Mouse (Mus musculus) left cerebral cortex, postnatal 14 days (tissue): Measurements from ENCODE around the gene Arfrp1. TPM values are rescaled to one million over a fixed set of nuclear protein-coding genes. Genes with fewer than 3 reads are reported as not detected.

Experiments used
- DNase-seq, 2 experiments: peaks; one replicate each; pipeline ENCODE4 v3.0.0; 2021 to 2022; ENCODE audit warnings: low spot score in 2 of 2, mixed read lengths in 1 of 2
- intact Hi-C: fragments of 180-260 bp; cut with DNase I; formaldehyde crosslinking; loops from one replicate; pipeline ENCODE4 v1.15.1; 2025
- long read RNA-seq, 2 experiments: library from polyadenylated mRNA; stranded (forward); transcript quantifications; one replicate each; pipeline ENCODE4 v2.0.0; 2021
- total RNA-seq, 2 experiments: library from RNA; stranded (reverse); gene quantifications; 2 replicates each; pipeline ENCODE4 v1.2.3; 2021

Gene Arfrp1
- total RNA-seq = 10 to 100 TPM; 36.4 to 42.5 TPM
- long read RNA-seq, experiment 1, transcript Arfrp1-203 (8 exons, 2,447 nt) = major isoform, 12 of 29 reads
- long read RNA-seq, experiment 1, partial matches to known transcripts = 3 of 29 reads
- long read RNA-seq, experiment 1, other reads (novel, unspliced or antisense) = 9 of 29 reads
- long read RNA-seq, experiment 2, transcript Arfrp1-203 (8 exons, 2,447 nt) = major isoform, 12 of 32 reads
- long read RNA-seq, experiment 2, partial matches to known transcripts = 2 of 32 reads
- long read RNA-seq, experiment 2, other reads (novel, unspliced or antisense) = 12 of 32 reads

DNA sequence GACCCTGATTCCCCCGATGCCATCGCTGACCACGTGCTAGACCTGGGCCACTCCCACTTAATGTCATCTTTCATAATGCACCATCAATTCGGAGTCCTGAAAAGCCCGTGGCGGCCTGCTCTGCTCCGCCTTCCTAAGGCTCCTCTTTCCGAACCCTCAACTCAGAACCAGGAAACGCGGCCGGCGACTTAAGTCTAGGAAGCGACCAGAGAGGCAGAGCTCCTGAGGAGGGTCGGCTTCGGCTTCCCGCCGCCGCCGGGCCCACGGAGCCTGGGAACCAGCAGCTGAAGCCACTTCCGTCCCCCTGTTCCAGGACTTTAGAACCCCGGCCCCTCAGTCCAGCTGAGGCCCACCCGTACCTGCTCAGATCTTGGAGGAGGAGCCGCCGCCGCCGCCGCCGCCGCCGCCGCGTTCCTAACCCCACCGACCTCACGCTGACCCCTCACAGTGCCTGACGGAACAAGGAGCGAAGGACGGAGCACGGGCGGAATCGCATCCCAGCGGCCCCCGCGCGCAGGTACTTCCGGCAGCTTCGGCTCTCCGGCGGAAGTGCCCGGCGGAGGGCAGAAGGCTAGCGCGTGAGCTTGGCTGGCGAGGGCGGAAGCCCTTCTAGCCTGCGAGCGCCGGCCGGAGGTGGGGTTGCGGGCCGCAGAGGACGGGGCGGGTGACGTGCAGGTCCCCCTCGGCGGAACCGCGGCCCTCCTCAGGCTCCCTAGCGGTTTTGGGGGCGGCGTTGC, at the start of gene Arfrp1, which contains the start of gene Zgpat:
TSS of gene Arfrp1 (minus strand) at position 545 of the 737 bp plus-strand sequence.
TSS of gene Zgpat (plus strand) at position 69 of the 737 bp plus-strand sequence.
- intact Hi-C loops = loop anchor here (5.0 kb wide), 1 partner anchor 43 kb away; no protein-coding TSS in a partner anchor
- DNase-seq = peak; percentile 77 to 89

DNA sequence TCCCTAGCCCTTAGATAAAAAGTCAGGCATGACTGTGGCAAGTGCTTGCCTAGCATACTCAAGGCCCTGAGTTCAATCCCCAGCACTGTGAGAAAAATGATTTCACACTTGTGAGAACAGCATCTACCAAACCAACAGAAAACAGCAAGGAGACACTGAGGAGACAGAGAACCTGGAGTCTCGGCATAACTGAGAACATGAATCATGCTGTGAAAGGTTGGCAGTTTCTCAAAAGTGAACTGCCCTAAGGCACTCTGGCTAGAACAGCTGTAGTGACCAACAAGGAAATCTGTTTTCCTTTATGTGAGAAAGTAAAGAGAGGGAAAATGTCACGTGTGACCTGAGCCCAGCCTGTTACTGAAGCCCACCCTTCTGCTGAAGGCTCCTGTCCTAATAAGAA, 47.9 kb upstream of the Arfrp1 start:
- intact Hi-C loops = loop anchor here (5.0 kb wide), 2 partner anchors 44 to 84 kb away; partner anchors contain the start of genes Tpd52l2 and Zbtb46

DNA sequence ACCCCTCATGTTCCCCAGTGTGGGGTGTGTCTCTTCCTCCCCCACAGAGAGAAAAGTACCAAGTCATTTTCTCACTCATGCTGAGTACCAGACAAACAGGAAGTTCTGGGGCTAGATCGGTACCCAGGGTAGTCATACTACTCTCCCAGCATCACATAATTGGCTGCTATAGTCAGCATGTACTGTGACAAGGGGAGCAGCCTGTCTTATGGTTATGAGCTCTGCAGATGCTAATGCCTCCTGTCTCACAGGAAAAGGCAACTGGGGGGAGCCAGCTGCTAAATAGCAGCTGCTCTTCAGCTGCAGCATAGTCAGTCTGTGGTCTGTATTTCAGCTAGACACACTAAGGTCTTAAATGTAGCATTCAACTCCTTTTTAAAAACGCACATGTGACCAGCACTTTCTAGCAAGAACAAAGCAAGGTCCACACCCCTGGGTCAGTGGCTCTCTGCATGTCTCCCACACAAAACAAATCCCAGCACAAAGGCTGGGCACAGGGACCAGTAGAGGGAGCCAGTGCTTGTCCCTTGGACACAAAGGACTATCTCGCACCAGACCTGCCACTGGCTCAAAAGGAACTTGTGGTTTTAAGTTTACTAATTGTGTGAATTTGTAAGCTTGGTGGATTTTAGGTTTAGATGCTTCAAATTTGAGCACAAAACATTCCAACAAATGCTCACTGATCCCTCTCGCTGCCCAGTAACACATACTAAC, 45.7 kb upstream of the Arfrp1 start:
- DNase-seq = peak; percentile 45 to 72
- intact Hi-C loops = loop anchor here (5.0 kb wide), 2 partner anchors 46 to 86 kb away; partner anchors contain the start of genes Tpd52l2 and Zbtb46

More for the DNA sequence above, 47.9 kb upstream of the Arfrp1 start:
- no peak for DNase-seq

DNA sequence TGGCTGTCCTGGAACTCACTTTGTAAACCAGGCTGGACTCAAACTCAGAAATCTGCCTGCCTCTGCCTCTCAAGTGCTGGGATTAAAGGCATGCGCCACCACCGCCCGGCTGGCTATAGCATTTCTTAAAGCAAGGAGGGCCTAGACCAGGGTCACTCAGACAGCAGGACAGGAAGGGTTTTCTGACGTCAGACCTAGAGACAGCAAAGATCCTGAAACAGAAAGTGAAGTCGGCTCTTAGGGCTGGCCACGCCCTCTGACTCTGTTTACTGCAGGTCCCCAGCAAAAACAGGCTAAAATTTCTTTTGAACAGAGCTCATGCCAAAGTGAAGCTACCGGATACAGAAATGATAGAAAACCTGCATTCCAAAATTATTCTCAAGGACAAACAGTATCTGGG, 44.4 kb upstream of the Arfrp1 start:
- intact Hi-C loops = loop anchor here (5.0 kb wide), 2 partner anchors 48 to 88 kb away; partner anchors contain the start of genes Tpd52l2 and Zbtb46
- DNase-seq = no peak

DNA sequence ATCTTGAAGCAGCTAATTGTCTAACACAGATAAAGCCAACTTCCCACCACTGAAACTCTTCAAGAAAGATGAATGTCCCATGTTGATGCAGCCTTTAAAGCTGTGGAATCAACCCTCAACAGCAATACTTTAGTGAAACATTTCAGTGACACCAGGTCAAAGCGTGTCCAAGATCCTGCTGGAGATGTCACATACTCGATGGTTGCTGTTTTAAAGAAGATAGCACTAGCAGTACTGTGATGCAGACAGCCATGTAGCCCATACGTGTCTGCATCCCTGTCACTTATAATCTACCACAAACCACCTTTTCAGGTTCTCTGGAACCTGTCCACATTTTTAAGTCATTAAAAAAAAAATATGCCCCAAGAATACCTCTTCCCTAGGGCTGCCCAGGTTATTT, 38.5 kb upstream of the Arfrp1 start:
- no peak for DNase-seq
- intact Hi-C loops = no loop called here

DNA sequence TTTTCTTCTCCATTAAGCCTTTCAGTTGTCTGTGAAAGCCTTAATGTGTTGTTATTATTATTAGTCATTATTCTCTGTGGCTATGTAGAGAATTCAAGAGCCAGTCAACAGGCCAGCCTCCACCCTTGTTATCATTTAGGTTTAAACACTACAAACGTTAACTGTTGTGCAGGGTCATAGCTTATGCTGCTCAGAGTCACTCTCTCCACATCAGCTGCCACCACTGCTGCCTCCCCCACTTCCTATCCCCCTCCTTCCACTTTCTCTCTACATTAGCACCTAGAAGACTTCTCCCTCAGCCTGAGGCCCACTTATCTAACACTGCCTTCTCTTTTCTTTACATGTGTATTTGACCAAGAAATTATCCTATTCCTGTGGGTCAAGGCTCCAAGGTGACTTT, 36.3 kb upstream of the Arfrp1 start:
- intact Hi-C loops = no loop called here
- no peak for DNase-seq

DNA sequence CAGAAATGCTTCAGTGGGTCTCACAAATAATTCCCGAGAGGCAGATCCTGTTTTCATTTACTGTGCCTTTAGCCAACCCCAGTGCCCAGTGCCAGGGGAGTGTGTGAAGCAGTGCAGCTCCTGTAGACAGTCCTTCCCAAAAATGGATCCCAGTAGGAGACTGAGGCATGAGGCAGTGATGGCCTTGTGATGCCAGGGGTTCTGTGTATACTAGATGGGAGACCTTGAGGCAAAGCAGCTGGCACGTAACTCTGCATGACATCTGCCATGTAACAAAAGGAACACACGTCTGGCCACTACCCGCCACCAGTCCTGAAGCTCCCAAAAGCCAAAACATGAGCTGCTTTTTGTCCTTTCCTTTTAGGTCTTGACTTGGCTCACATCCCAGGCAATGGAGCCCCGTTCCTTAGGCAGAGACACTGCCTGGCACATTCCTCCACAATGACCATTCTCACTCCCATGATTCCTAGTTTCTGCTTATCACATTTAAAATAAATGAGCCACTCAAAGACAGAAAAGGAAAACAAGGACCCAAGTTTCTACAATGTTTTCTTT, 32.1 kb upstream of the Arfrp1 start:
- intact Hi-C loops = no loop called here
- DNase-seq = no peak

DNA sequence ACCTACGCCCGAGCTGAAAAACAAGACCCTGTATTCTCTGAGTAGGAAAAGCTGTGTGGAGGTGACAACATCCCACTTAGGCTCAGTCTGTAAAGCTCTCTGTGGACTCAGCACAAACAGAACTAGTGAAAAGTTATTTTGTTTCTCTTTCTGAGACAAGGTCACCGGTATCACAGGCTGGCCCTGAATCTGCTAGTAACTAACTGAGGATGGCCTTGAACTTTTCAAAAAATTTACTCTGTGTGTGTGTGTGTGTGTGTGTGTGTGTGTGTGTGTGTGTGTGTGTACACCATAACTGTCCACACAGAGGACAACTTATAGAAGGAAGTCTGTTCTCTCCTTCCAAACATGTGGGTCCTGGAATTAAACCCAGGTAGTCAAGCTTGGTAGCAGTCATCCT, 28.9 kb upstream of the Arfrp1 start:
- intact Hi-C loops = loop anchor here (5.0 kb wide), 2 partner anchors 103 to 183 kb away; partner anchors contain the start of gene Tpd52l2
- DNase-seq = no peak

DNA sequence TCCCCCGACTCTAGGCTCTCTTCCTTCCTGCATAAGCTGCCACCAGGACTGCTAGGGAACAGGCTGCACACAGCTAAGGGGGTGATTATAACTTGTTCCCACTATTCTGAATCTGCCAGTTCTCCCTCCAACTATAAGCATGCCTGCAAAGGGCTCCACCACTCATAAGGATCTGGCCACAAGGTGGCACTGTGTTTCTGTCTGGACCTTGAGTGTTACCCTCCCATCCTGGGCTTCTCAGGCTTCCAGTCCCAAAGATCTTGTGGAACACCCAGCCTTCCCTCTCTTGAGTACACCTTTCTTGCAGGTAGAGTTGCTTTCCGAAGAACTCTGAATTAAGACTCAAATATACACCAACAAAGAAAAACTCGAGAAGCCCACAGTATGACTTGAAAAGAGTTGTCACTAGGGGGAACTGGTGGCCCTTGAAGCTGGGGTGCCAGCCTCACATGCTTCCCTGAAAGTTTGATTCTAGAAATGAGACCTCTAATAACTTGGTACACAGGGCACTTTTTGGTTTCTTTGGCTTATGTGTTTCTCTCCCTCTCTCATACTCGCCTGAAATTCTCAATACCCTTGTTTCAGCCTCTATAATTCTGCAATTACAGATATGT, 27.5 kb upstream of the Arfrp1 start:
- intact Hi-C loops = loop anchor here (5.0 kb wide), 2 partner anchors 105 to 185 kb away; partner anchors contain the start of gene Tpd52l2
- DNase-seq = peak; percentile 86 to 92

DNA sequence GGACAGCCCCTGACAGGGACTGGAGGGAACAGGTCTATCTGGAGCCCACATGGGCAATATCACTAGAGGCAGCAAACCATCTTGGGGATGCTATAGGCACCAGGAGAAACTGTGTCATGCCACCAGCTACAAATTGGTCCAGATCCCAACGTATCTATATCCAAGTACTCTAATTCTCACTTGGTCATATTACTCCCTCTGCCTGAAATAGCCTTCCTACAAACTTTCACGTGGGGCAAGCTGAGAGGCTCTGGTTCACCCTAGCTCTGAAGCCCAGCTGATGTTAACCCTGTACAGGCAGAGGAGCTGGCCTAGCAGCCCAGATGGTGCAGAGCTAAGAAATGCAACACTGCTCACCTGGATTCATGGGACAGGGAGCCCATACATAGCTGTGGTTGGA, 26.3 kb upstream of the Arfrp1 start:
- no peak for DNase-seq
- intact Hi-C loops = loop anchor here (5.0 kb wide), 2 partner anchors 106 to 186 kb away; partner anchors contain the start of gene Tpd52l2

DNA sequence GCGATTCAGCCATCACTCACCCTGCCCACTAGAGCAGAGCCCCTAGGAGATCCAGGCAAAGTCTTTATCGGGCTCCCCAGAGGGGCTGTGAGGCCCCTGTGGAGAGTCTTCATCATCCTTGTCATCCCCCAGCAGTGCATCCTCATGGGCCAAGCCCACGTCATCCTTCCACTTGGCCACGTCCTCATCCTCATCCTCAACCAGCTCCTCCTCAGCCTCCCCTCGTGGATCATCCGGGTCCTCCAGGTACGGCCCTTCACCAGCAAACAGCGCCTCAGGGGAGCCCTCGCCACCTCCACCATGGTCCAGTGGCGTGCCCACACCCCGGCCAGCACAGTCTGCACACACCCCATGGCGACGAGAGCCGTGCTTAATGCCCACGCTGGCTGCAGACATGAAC, 25.8 kb upstream of the Arfrp1 start:
- intact Hi-C loops = loop anchor here (5.0 kb wide), 2 partner anchors 106 to 186 kb away; partner anchors contain the start of gene Tpd52l2
- no peak for DNase-seq

DNA sequence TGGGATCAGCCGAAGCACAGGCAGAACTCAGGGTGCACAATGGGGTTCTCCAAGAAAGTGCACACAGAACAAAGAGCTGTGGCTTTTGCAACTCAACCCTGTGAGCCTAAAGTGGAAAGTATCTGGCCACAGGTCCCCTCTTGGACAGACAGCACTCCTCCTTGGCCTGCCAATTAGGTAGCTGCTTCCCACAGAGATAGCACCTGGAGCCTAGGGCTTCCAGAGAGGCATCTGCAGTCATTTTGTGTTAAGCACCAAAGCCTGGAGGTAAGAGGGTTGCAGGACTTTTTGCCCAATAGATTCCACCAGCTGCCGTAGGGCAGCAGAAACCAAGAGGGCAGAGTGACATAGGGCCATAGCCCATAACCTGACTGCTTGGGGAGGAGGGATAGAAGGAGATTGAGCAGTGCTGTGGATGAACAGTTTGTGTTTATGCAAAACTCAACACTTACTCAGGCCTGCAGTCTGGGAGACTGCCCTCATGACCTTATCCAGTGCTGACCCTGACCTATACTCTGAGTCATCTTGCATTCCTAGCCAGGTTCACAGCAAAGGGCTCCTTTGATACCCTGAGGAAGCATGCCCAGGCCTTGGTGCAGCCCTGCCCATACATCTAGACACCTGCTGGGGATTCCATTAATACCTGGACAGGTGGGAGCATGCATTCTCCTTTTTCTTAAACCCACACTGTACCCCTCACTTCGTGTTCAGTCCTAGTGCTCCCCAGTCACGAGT, 25.1 kb upstream of the Arfrp1 start:
- DNase-seq = no peak
- intact Hi-C loops = loop anchor here (5.0 kb wide), 2 partner anchors 107 to 187 kb away; partner anchors contain the start of gene Tpd52l2

DNA sequence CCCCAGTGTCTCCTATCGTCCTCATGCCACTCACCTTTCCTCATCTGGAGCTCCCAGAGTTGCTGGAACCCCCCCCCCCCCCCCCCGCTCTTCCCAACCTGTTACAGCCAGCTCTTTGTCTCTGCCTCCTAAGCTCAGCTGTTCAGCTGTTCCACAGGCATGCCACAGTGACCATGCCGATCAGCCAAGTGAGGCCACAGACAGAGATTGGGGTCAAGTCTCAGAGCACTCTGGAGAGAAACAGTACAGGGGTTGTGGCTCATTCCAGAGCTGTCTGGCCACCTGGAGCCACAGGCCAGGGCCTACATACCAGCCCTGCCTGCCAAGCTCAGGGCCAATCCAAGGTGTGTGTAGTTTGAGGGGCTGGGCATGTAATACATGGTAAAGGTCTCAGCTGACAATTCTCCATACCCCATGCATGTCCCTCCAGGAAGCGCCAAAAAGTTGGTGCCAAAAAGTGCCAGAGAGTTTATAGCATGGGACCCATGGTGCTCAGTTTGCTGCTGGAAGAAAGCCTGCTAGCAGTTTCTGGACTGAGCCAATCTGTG, 21.5 kb upstream of the Arfrp1 start:
- no peak for DNase-seq

DNA sequence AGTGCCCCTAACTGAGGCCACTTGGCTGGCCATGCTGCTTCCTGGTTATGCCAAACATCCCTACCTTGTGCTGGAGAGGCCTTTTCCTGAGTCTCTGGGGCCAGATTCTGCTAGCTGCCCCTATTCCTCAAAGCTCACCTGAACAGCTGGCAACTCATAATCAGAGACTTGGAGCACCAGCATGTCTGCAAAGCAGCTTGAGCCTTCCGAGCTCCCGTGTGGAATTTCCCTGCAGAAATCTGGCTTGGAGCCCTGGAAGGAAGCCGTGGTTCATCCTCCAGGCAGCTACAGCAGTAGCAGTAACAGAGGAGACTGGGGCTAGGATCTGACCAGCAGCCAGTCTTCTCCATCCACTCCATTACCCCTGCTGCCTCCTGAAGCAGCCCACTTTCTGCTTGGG, 20.7 kb upstream of the Arfrp1 start:
- DNase-seq = peak; percentile 59 to 71
- intact Hi-C loops = no loop called here

More for the DNA sequence above, 21.5 kb upstream of the Arfrp1 start:
- intact Hi-C loops = no loop called here

DNA sequence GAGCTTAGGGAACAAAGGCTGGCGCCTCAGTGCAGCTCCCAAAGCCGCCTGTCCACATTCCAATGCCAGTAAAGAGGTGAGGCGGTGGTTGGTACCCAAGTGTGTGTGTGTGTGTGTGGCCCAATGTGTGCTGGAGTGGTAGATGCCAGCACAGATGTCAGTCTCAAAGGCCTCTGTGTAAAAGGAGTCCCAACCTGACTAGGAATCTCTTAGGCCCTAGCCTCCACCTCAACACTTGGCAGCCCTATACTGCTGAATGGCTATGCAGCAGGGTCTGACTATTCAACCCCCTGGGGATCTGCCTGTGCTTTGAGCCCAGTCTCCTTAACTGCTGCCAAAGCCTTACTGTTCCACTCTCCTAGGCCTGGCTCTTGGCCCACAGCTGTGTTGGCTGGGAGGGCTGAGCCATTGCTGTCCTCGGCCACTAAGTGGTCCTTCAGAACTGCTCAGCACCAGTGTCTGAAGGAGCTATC, 19.8 kb upstream of the Arfrp1 start:
- DNase-seq = peak in 1 of 2 experiments; percentile 40
- intact Hi-C loops = no loop called here

DNA sequence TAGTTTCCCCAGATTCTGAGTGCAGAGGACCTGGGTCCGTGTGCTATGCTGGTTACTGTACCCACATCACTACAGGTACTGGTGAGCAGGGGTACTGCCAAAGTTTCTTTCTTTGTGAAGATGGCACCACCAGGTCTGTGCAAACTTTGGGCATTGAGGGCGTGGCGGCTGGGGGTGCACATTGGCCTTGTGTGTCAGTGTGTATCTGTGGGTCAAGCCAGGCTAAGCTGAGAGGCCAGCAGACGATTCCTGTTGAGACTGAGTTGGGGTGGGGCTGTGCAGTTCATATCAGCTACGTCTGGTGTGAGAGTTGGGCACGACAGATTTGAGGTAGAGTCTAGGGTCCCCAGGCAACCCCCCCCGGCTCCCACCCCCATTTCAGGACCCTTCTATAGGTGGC, 19.3 kb upstream of the Arfrp1 start:
- DNase-seq = no peak
- intact Hi-C loops = no loop called here

DNA sequence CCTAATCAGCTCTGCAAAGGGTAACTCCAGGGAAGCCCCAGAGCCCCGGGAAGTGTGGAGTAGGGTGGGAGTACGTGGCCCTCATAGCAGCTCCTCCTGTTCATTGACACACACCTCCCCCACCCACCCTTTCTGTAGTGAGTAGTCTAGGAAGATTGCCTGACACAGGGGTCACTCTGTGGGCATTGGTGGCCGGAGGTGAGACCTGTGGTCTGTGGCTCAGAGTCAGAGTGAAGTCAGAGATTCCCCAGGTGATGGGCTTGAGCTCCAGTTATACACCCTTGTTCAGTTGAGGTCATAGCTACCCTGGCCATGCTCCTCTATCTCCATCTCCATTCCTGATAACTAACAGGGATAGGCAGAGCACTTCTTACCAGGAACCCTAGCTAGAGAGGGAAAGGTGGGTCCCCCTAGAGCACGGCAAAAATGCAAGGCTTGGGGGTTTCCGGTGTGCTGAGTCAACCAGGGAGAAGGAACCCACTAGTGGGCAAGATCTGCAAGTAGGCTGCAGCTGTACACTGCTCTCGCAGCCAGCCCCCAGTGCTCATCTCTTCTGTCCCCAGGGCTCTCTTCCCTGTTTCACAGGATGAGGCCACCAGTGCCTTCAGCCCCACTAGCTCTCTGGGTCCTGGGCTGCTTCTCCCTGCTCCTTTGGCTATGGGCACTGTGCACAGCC, 16.6 kb upstream of the Arfrp1 start:
- DNase-seq = no peak
- intact Hi-C loops = no loop called here
